Mouse (Mus musculus) liver, postnatal 0 days (tissue): ENCODE results near the gene Bex1. TPM values are rescaled to one million over a fixed set of nuclear protein-coding genes. Genes with fewer than 3 reads are reported as not detected.
"Not testable (repeated sequence)": the region's sequence is repeated elsewhere in the genome, so short reads cannot be mapped to it uniquely, and the experiment has no call there.

Source experiments
- ATAC-seq: fragments of 200-750 bp; cut with Nextera tagmentation; 2 replicates; pipeline ENCODE4 v1.8.0; 2017; ENCODE audit warnings: mild to moderate bottlenecking, moderate library complexity
- DNase-seq: peaks from one replicate; pipeline ENCODE4 v3.0.0-alpha.2; 2016
- H3K27ac ChIP-seq: fragments of 300-500 bp; sonication (generic); 2 replicates; pipeline ENCODE4 v1.5.1; 2014; ENCODE audit warnings: antibody characterized with exemption, moderate library complexity, mild to moderate bottlenecking, low read depth
- H3K27me3 ChIP-seq: fragments of 300-500 bp; sonication (generic); 2 replicates; pipeline ENCODE4 v1.6.1; 2014; ENCODE audit warnings: low read length, control low read depth, mixed read lengths; ENCODE audit not compliant: insufficient read depth
- H3K36me3 ChIP-seq: fragments of 300-500 bp; sonication (generic); replicated peaks from 2 replicates; pipeline ENCODE4 v1.6.1; 2014; ENCODE audit warnings: mild to moderate bottlenecking, control low read depth, low read length, moderate library complexity, mixed read lengths; ENCODE audit not compliant: insufficient read depth
- H3K4me1 ChIP-seq: fragments of 300-500 bp; sonication (generic); 2 replicates; pipeline ENCODE4 v1.6.1; 2014; ENCODE audit warnings: antibody characterized with exemption, mild to moderate bottlenecking, control low read depth; ENCODE audit not compliant: insufficient read depth
- H3K4me2 ChIP-seq: fragments of 300-500 bp; sonication (generic); 2 replicates; pipeline ENCODE4 v1.6.1; 2014; ENCODE audit warnings: low read depth, mild to moderate bottlenecking, low read length, moderate library complexity, mixed read lengths
- H3K4me3 ChIP-seq: fragments of 300-500 bp; sonication (generic); 2 replicates; pipeline ENCODE4 v1.5.1; 2014; ENCODE audit warnings: low read depth, low read length
- H3K9ac ChIP-seq: fragments of 300-500 bp; sonication (generic); replicated peaks from 2 replicates; pipeline ENCODE4 v1.6.1; 2014; ENCODE audit warnings: mild to moderate bottlenecking, moderate library complexity
- H3K9me3 ChIP-seq: fragments of 300-500 bp; sonication (generic); 2 replicates; pipeline ENCODE4 v1.6.1; 2016; ENCODE audit warnings: mild to moderate bottlenecking, control low read depth, low read length, mixed read lengths
- CTCF ChIP-seq: sonication (generic); IDR thresholded peaks from 2 replicates; pipeline ENCODE4 v1.5.1; 2016; ENCODE audit warnings: antibody characterized with exemption, low read depth
- EP300 ChIP-seq: IDR thresholded peaks from 2 replicates; pipeline ENCODE4 v1.6.1; 2016; ENCODE audit warnings: antibody characterized with exemption, low read depth, mild to moderate bottlenecking
- WGBS: fragments of 180-500 bp; shearing (Covaris S2); extraction: QIAGEN DNeasy Blood & Tissue Kit; methylation state at CpG from one replicate; pipeline ENCODE4 v1.1.7; 2014; ENCODE audit not compliant: insufficient replicate concordance; 5-methylcytosine and 5-hydroxymethylcytosine counted together
- polyA plus RNA-seq: library from polyadenylated mRNA; unstranded; fragments of >200 nt; fragmentation: Nextera tagmentation; extraction: Ambion mirVana; gene quantifications from 2 replicates; pipeline ENCODE4 v1.2.1, GENCODE M21; 2015

Gene Bex1
- 134 and 163 TPM in 2 replicates for polyA plus RNA-seq

DNA sequence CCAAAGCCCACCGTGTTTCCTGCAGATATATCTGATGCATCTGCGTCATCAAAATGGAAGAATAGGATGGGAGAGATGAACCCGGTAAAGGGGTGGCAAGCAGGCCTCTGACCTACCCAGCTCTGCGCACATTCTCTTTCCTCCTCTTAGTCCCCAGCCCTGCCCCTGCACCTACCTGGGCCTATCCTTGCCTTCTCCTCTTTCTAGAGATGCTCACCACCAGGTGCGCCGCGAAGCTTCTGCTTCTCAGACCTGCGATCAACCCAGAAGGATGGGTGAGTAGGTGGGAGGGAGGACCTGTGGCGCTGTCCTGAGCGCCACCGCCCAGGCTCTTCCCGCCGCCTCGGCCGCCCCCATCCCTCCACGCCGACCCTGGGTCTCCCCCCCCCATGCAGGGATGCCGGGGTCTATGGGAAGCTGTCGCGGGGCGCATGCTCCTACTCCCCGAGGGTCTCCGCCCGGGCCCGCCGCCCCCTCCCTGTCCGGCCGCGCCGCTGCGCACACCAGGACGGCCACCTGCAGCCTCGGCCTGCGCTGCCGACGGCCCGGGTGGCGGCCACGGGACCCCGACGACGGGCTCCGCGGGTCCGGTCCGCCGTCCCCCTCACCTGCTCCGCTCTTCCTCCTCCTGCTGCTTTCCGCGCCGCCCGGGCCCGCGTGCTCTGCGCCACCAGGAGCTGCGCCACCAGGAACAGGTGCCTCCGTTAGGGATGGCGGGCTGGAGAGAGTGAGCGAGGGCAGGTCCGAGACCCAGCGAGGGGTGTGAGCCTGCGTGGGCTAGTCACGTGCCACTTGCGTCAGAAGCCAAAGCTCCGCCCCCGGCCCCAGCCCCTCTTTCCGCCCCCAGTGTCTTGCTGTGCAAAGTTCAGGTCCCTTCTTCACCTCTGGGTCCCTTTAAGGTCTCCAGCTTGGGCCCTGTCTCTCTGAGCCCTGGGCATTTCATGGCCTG lies at the start of gene Bex1, which contains the start of gene Tceal7:
Gene Bex1, minus strand, starts transcription at position 785 of the 949 bp plus-strand sequence.
Gene Tceal7, plus strand, starts transcription at position 51 of the 949 bp plus-strand sequence.
- Histone ChIP-seq H3K4me3 (peak within 1 kb of the TSS; percentile 32), H3K4me2 (peak within 1 kb of the TSS; percentile 50)
- not testable (repeated sequence) for DNase-seq, H3K9me3 ChIP-seq, H3K36me3 ChIP-seq, H3K27me3 ChIP-seq, H3K9ac ChIP-seq, H3K4me1 ChIP-seq, H3K27ac ChIP-seq
- WGBS = 20% methylated on average over 14 of the region's 67 CpGs
- peak; percentile 89 for ATAC-seq

- no peaks in the 10 kb centered on the region for H3K36me3 ChIP-seq
- no peak overlapping the region for H3K4me3 ChIP-seq
- no peaks in the 10 kb centered on the region for H3K9me3 ChIP-seq
- TF ChIP-seq CTCF = no peak
- no peak for TF ChIP-seq EP300
- peak overlapping the region; percentile 35 for H3K4me2 ChIP-seq
- 44% methylated on average over 6 of the region's 6 CpGs for WGBS
- no peaks in the 10 kb centered on the region for H3K27me3 ChIP-seq
- peak overlapping the region; percentile 8; the same call in 1 of the 2 replicates for H3K27ac ChIP-seq
- DNase-seq = no peak
- peak; percentile 72 for ATAC-seq
- H3K9ac ChIP-seq = no peak overlapping the region
- H3K4me1 ChIP-seq = no peaks in the 10 kb centered on the region
Observed at GRCm38 (mm10) chrX:136252023-136252729, 36.9 kb upstream of the Bex1 start.

- H3K4me2 ChIP-seq = no peak overlapping the region
- no peak overlapping the region for H3K27ac ChIP-seq
- TF ChIP-seq EP300 (no peak), CTCF (no peak)
- 68% methylated on average over 7 of the region's 7 CpGs for WGBS
- H3K36me3 ChIP-seq = no peaks in the 10 kb centered on the region
- H3K4me3 ChIP-seq = no peak overlapping the region
- H3K27me3 ChIP-seq = no peaks in the 10 kb centered on the region
- ATAC-seq (no peak), DNase-seq (no peak)
- H3K9ac ChIP-seq = no peak overlapping the region
- H3K9me3 ChIP-seq = no peaks in the 10 kb centered on the region
- no peaks in the 10 kb centered on the region for H3K4me1 ChIP-seq
Observed at GRCm38 (mm10) chrX:136249671-136250070, 34.4 kb upstream of the Bex1 start.

DNA sequence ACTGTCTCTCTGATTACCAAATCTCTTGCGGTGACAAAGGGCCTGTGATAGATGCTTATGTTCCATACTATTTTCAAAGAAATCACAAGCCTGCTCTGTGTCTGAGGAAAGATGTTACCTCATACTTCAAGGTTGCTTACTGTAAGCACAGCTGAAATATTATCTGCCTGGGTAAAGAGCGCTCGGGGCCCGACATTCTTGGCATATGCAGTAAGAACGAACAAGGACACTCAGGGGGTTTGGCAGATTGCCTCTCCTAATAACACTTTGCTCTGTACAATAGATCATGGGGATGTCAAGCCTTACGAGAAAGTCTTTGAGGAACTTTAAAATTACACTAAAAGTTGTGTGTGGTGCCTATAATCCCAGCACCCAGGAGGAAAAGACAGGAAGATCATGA lies 33.5 kb upstream of the Bex1 start:
- H3K27me3 ChIP-seq = no peaks in the 10 kb centered on the region
- no peaks in the 10 kb centered on the region for H3K9me3 ChIP-seq
- no peaks in the 10 kb centered on the region for H3K36me3 ChIP-seq
- no peaks in the 10 kb centered on the region for H3K4me1 ChIP-seq
- ATAC-seq = no peak
- H3K9ac ChIP-seq = no peak overlapping the region
- H3K4me2 ChIP-seq = no peak overlapping the region
- 72% methylated on average over 6 of the region's 6 CpGs for WGBS
- no peak overlapping the region for H3K4me3 ChIP-seq
- TF ChIP-seq EP300 (no peak), CTCF (no peak)
- no peak for DNase-seq
- H3K27ac ChIP-seq = no peak overlapping the region

GRCm38 (mm10) chrX:136245521-136246071 lies 30.3 kb upstream of the Bex1 start:
- Histone ChIP-seq H3K9me3 (no peaks in the 10 kb centered on the region), H3K4me1 (no peaks in the 10 kb centered on the region), H3K4me3 (peak overlapping the region; percentile 65), H3K27ac (peak overlapping the region; percentile 41), H3K9ac (peak overlapping the region; percentile 64), H3K36me3 (no peaks in the 10 kb centered on the region), H3K4me2 (peak overlapping the region; percentile 78), H3K27me3 (no peaks in the 10 kb centered on the region)
- peak; percentile 59 for ATAC-seq
- DNase-seq = peak; percentile 18
- 31% methylated on average over 15 of the region's 15 CpGs for WGBS
- TF ChIP-seq CTCF (no peak), EP300 (no peak)
